Mouse (Mus musculus) kidney, postnatal 0 days (tissue): ENCODE data around the gene H2-T24. TPM values are rescaled to one million over a fixed set of nuclear protein-coding genes. Genes with fewer than 3 reads are reported as not detected.

Experiments
- ATAC-seq: fragments of 200-750 bp; cut with Nextera tagmentation; replicated peaks from 2 replicates; pipeline ENCODE4 v1.8.0; 2017; ENCODE audit warnings: low read depth, moderate number of reproducible peaks, moderate TSS enrichment, moderate library complexity; ENCODE audit not compliant: low FRiP score
- DNase-seq: peaks from one replicate; pipeline ENCODE4 v3.0.0-alpha.2; 2016; ENCODE audit warnings: low spot score
- H3K27ac ChIP-seq: fragments of 300-500 bp; sonication (generic); 2 replicates; pipeline ENCODE4 v1.5.1; 2014; ENCODE audit warnings: mild to moderate bottlenecking
- H3K27me3 ChIP-seq: fragments of 300-500 bp; sonication (generic); 2 replicates; pipeline ENCODE4 v1.6.1; 2014; ENCODE audit warnings: low read length, mixed read lengths; ENCODE audit not compliant: insufficient read depth
- H3K36me3 ChIP-seq: fragments of 300-500 bp; sonication (generic); 2 replicates; pipeline ENCODE4 v1.6.1; 2014; ENCODE audit warnings: low read length, mixed read lengths; ENCODE audit not compliant: insufficient read depth
- H3K4me1 ChIP-seq: fragments of 300-500 bp; sonication (generic); replicated peaks from 2 replicates; pipeline ENCODE4 v1.6.1; 2014; ENCODE audit warnings: antibody characterized with exemption, low read length, mixed read lengths; ENCODE audit not compliant: insufficient read depth
- H3K4me2 ChIP-seq: fragments of 300-500 bp; sonication (generic); 2 replicates; pipeline ENCODE4 v1.6.1; 2014; ENCODE audit warnings: mild to moderate bottlenecking, low read length, moderate library complexity, mixed read lengths
- H3K4me3 ChIP-seq: fragments of 300-500 bp; sonication (generic); replicated peaks from 2 replicates; pipeline ENCODE4 v1.5.1; 2014; ENCODE audit warnings: low read depth, low read length
- H3K9ac ChIP-seq: fragments of 300-500 bp; sonication (generic); 2 replicates; pipeline ENCODE4 v1.6.1; 2014; ENCODE audit warnings: low read depth, low read length
- H3K9me3 ChIP-seq: fragments of 300-500 bp; sonication (generic); replicated peaks from 2 replicates; pipeline ENCODE4 v1.6.1; 2016; ENCODE audit warnings: low read length, inconsistent platforms, mixed read lengths
- CTCF ChIP-seq: IDR thresholded peaks from 2 replicates; pipeline ENCODE4 v1.5.1; 2016; ENCODE audit warnings: antibody characterized with exemption, low read depth, mild to moderate bottlenecking, moderate library complexity
- WGBS: fragments of 180-500 bp; shearing (Covaris S2); extraction: QIAGEN DNeasy Blood & Tissue Kit; methylation state at CpG from one replicate; pipeline ENCODE4 v1.1.7; 2014; 5-methylcytosine and 5-hydroxymethylcytosine counted together
- microRNA counts: library from miRNA; unstranded; fragments of <30 nt; microRNA quantifications from one replicate; lab custom pipeline; 2015
- microRNA-seq: library from miRNA; unstranded; fragments of <30 nt; microRNA quantifications from one replicate; pipeline ENCODE4, GENCODE M21; 2016
- polyA plus RNA-seq: library from polyadenylated mRNA; unstranded; fragments of >200 nt; fragmentation: Nextera tagmentation; extraction: Ambion mirVana; gene quantifications from 2 replicates; pipeline ENCODE4 v1.2.1, GENCODE M21; 2015

Gene H2-T24
- polyA plus RNA-seq, 1 experiment from 2014 or later: 1.3 TPM

- DNase-seq: peak; percentile 97
- Histone ChIP-seq H3K27ac (peak within 1 kb of the TSS; percentile 75), H3K9me3 (no peaks in the 10 kb centered on the region), H3K4me2 (peak within 1 kb of the TSS; percentile 74), H3K4me1 (peaks cover 5% of the 10 kb centered on the region), H3K36me3 (0 out of 2 replicates have a peak, but pooled peaks cover 7% of the 10 kb centered on the region), H3K27me3 (no peaks in the 10 kb centered on the region), H3K4me3 (peak within 1 kb of the TSS; percentile 88), H3K9ac (peak within 1 kb of the TSS; percentile 85)
- WGBS: under 1% methylated on average over 68 of the region's 68 CpGs
- ATAC-seq: peak; percentile 94
- no peak for TF ChIP-seq CTCF
Observed at GRCm38 (mm10) chr17:35969418-35970389, 50.7 kb downstream of the H2-T24 start, which contains the start of gene Abcf1. TSS of gene Abcf1 (minus strand) at chr17:35969761.

GRCm38 (mm10) chr17:35967621-35968020 is 52.7 kb downstream of the H2-T24 start:
- peaks cover 5% of the 10 kb centered on the region for H3K4me1 ChIP-seq
- ATAC-seq (no peak), DNase-seq (no peak)
- 91% methylated on average over 2 of the region's 2 CpGs for WGBS
- H3K27me3 ChIP-seq: no peaks in the 10 kb centered on the region
- H3K9me3 ChIP-seq: no peaks in the 10 kb centered on the region
- no peak overlapping the region for H3K4me2 ChIP-seq
- peaks cover 25% of the 10 kb centered on the region; the same call in 1 of the 2 replicates for H3K36me3 ChIP-seq
- H3K9ac ChIP-seq: no peak overlapping the region
- no peak for TF ChIP-seq CTCF
- H3K27ac ChIP-seq: no peak overlapping the region
- no peak overlapping the region for H3K4me3 ChIP-seq

- WGBS: 90% methylated on average over 10 of the region's 10 CpGs
- H3K27ac ChIP-seq: no peak overlapping the region
- no peak overlapping the region for H3K4me3 ChIP-seq
- DNase-seq (no peak), ATAC-seq (no peak)
- no peaks in the 10 kb centered on the region for H3K4me1 ChIP-seq
- H3K36me3 ChIP-seq: peaks cover 59% of the 10 kb centered on the region
- H3K9ac ChIP-seq: no peak overlapping the region
- no peak for TF ChIP-seq CTCF
- no peak overlapping the region for H3K4me2 ChIP-seq
- H3K9me3 ChIP-seq: no peaks in the 10 kb centered on the region
- no peaks in the 10 kb centered on the region for H3K27me3 ChIP-seq
Observed at GRCm38 (mm10) chr17:35963279-35963678, 57.1 kb downstream of the H2-T24 start.

- Histone ChIP-seq H3K4me1 (no peaks in the 10 kb centered on the region), H3K36me3 (peaks cover 69% of the 10 kb centered on the region), H3K4me2 (no peak overlapping the region), H3K27me3 (no peaks in the 10 kb centered on the region), H3K9me3 (no peaks in the 10 kb centered on the region), H3K4me3 (no peak overlapping the region), H3K27ac (no peak overlapping the region), H3K9ac (no peak overlapping the region)
- ATAC-seq (no peak), DNase-seq (no peak)
- 96% methylated on average over 15 of the region's 15 CpGs for WGBS
- TF ChIP-seq CTCF: no peak
Observed at GRCm38 (mm10) chr17:35958533-35959223, 61.7 kb downstream of the H2-T24 start.

MicroRNA genes within 50 kb of the gene (microRNA counts, 519-probe panel; counts per million panel counts)
- microRNA mmu-miR-877 (lab: Ali Mortazavi, UCI): 330 counts per million, percentile 68 among the panel's probes with 10 or more counts

Small RNA genes lying within 50 kb of the gene (microRNA-seq; reads per million reads assigned to microRNA genes)
- gene Mir877: 33.9 reads per million, percentile 40 among the genes with 10 or more reads in this experiment

Other genes with a start within 250 kb of the H2-T24 start
- 83.6 and 93.1 TPM in 2 replicates for gene Ier3, start 198.9 kb downstream of the H2-T24 start, polyA plus RNA-seq
- 52.2 and 54.5 TPM in 2 replicates for gene Flot1, start 197.3 kb downstream of the H2-T24 start, polyA plus RNA-seq
- 503 and 575 TPM in 2 replicates for gene Tubb5, start 182.3 kb downstream of the H2-T24 start, polyA plus RNA-seq
- gene Mdc1, start 179.0 kb downstream of the H2-T24 start, polyA plus RNA-seq: 5.4 and 5.6 TPM in 2 replicates
- gene Nrm, start 159.2 kb downstream of the H2-T24 start, polyA plus RNA-seq: 36.9 and 44.6 TPM in 2 replicates
- 16.2 and 17.2 TPM in 2 replicates for gene Ppp1r18, start 155.0 kb downstream of the H2-T24 start, polyA plus RNA-seq
- 29.2 and 33.3 TPM in 2 replicates for gene Dhx16, start 140.7 kb downstream of the H2-T24 start, polyA plus RNA-seq
- gene 2310061I04Rik, start 123.1 kb downstream of the H2-T24 start, polyA plus RNA-seq: 36.6 and 39.1 TPM in 2 replicates
- gene Atat1, start 110.5 kb downstream of the H2-T24 start, polyA plus RNA-seq: 28.4 and 36.9 TPM in 2 replicates
- gene Mrps18b, start 104.2 kb downstream of the H2-T24 start, polyA plus RNA-seq: 88.4 and 94.7 TPM in 2 replicates
- gene Ppp1r10, start 104.1 kb downstream of the H2-T24 start, polyA plus RNA-seq: 28.8 and 29.7 TPM in 2 replicates
- 78.6 and 90.2 TPM in 2 replicates for gene Abcf1, start 50.8 kb downstream of the H2-T24 start, polyA plus RNA-seq
- 38.2 and 43.7 TPM in 2 replicates for gene Gnl1, start 40.7 kb downstream of the H2-T24 start, polyA plus RNA-seq
- gene Prr3, start 40.3 kb downstream of the H2-T24 start, polyA plus RNA-seq: 27.9 and 29.3 TPM in 2 replicates
- 14.2 and 16.1 TPM in 2 replicates for gene H2-T23, start 12.3 kb upstream of the H2-T24 start, polyA plus RNA-seq
- 16.4 and 18.6 TPM in 2 replicates for gene H2-T22, start 22.2 kb upstream of the H2-T24 start, polyA plus RNA-seq
- not detected in 2 replicates for gene Gm6034, start 22.4 kb upstream of the H2-T24 start, polyA plus RNA-seq
- gene Gm11127, start 37.8 kb upstream of the H2-T24 start, polyA plus RNA-seq: 0.13 and 0.22 TPM in 2 replicates
- gene Gm19684, start 101.1 kb upstream of the H2-T24 start, polyA plus RNA-seq: not detected in 2 replicates
- gene Gm7030, start 108.9 kb upstream of the H2-T24 start, polyA plus RNA-seq: not detected in 2 replicates
- gene Gm8909, start 148.0 kb upstream of the H2-T24 start, polyA plus RNA-seq: not detected in 2 replicates
- gene H2-T3, start 169.7 kb upstream of the H2-T24 start, polyA plus RNA-seq: not detected in 2 replicates
- gene Rpp21, start 237.5 kb upstream of the H2-T24 start, polyA plus RNA-seq: 119 and 137 TPM in 2 replicates